Mouse (Mus musculus) spleen, adult 18-20 months (tissue): ENCODE data around the gene Scamp5.
A peak's percentile ranks its signal among the peaks of the same experiment; 100 is the strongest.
"Not testable (repeated sequence)": the region's sequence is repeated elsewhere in the genome, so short reads cannot be mapped to it uniquely, and the experiment has no call there.

Experiments
- DNase-seq, 2 experiments: peaks; one replicate each; pipeline ENCODE4 v3.0.0; 2022; ENCODE audit warnings: mixed read lengths in 2 of 2

Gene Scamp5

DNA sequence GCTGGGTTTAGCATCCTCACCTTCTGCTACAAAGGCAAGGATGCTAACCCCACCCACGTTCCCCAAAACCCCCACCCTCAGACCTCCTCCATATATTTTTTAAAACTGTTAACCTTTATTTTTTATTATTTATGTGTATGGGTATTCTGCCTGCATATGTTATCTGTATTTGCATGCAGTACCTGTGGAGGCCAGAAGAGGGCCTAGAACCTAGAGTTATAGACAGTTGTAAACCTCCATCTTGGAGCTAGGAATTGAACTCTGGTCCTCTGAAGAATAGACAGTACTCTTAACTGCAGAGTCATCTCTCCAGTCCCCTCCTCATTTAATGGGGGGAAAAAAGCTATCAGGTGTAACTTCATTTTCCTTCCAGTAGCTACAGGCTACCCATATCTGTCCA is 18.1 kb downstream of the Scamp5 start:
- no peak for DNase-seq

GRCm38 (mm10) chr9:57440620-57441019 is 27.2 kb downstream of the Scamp5 start:
- DNase-seq: no peak

DNA sequence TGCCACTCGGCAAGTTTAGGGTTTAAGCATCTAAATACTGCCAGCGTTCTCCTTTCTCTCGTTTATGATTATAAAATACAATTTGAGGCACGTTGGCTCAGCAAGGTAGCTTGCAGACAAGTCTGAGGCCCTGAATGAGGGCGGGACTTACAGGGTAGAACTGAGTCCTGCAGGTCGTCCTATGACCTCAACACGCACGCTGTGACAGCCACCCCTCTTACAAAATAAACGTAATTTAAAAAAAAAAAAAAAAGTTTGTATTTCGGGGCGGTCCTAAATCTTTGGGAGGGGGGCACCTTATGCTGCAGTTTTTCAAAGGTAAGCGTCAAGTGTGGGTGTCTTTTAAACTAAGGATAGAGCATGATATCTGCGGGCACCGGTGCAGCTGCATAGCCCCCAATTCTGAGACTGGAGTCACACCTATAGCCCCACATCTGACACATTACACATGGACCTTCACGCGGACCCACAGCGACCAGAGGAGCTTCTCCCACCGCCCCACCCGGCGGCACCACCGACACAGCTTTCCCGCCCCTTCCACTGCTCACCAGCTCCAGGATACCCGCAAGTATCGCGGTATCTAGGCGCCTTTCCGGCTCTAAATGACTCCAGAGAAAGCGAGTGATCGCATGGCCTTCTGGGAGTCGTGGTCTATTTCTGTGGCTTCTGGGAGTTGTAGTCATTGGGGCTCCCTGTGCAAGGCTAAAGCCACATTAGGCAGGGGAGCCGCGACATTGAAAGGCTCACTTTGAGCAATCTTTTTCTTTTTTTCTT is 28.2 kb downstream of the Scamp5 start, which contains the start of gene Ppcdc:
Gene Ppcdc, minus strand, starts transcription at position 603 of the 774 bp plus-strand sequence.
- DNase-seq: peak; percentile 77 to 80

GRCm38 (mm10) chr9:57439083-57439482 is 28.8 kb downstream of the Scamp5 start:
- DNase-seq: no peak

DNA sequence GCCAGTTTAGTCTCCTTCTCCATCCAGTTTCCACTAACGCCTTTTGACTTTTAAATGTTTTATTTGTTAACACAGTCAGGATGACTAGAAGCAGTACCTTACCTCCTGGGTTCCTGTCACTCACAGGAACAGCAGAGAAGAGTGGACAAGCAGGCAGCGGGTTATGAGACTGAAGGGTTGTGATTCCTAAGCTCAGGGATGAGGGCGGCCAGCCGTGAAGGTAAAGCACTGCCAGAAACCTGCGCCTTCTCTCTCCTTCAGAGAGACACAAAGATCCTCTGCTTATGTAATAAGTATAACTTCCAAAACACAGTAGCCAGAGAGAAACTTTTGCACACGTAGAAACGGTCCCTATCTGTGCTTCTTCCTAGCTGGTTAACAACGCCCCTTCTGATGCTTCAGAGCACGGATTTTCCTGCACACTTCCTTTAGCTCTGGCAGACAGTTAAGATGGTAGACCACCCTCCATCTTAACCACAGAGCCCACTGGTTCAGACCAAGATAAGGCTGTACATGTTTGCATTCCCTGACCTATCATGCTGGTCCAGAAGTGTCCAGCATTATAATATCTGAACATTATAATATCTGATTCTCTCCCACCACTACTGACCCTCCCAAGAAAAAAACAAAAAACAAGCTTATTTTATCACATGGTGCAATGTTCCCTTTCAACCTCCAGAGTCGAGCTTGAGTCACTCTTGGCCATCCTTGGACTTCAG is 29.8 kb downstream of the Scamp5 start:
- DNase-seq: no peak

DNA sequence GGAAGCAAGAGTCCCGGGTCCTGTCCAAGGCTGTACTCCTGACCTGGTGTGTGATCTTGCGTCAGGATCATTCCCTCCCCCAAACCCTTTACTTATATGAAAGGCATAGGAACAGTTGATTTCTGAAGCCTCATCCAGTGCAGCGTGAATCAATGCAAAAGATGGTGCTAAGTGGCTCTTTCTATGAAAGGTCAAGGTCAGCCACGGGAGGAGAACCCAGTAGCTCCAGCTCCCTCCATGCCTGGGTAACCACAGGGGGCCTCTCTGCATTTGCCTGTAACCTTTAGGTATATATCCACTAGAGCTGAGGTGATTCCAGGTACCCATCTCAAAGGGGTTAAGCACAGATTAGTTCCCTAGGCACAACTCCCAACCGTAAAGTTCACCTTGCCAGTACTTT is 31.7 kb downstream of the Scamp5 start:
- DNase-seq: no peak

DNA sequence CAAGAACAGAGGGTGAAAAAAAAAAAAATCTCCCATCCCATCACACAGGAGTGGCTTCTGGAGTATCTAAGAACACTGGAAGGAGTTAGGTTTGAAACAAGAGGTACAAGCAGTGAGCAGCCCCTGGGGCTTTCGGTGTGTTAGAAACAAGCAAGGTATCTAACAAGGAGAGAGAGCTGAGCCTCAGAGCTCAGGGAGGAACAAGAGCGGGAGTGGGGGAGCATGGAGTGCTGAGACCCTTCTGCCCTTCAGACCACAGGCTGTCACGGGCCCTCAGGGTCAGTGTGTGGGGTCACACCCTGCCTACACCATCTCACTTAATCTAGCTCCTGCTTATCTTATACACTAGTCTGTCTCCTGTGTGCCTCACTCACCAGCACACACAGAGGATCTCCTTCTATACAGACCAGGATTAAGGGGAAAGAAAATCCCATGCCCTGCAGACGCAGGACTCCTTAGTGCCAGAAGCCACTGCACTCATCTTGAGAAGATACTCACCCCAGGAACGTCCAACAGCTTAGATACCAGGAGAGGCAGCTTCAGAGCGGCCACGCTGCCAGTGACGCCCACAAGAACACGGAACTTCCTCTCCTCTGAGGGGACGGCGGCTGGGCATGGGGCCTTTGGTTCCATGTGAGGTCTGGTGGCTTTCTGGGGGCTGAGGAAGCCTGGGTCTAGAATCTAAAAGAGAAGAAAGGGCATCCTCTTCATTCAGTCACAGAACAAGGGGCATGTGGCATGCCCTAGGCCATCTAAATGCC is 33.3 kb downstream of the Scamp5 start:
- DNase-seq: no peak

DNA sequence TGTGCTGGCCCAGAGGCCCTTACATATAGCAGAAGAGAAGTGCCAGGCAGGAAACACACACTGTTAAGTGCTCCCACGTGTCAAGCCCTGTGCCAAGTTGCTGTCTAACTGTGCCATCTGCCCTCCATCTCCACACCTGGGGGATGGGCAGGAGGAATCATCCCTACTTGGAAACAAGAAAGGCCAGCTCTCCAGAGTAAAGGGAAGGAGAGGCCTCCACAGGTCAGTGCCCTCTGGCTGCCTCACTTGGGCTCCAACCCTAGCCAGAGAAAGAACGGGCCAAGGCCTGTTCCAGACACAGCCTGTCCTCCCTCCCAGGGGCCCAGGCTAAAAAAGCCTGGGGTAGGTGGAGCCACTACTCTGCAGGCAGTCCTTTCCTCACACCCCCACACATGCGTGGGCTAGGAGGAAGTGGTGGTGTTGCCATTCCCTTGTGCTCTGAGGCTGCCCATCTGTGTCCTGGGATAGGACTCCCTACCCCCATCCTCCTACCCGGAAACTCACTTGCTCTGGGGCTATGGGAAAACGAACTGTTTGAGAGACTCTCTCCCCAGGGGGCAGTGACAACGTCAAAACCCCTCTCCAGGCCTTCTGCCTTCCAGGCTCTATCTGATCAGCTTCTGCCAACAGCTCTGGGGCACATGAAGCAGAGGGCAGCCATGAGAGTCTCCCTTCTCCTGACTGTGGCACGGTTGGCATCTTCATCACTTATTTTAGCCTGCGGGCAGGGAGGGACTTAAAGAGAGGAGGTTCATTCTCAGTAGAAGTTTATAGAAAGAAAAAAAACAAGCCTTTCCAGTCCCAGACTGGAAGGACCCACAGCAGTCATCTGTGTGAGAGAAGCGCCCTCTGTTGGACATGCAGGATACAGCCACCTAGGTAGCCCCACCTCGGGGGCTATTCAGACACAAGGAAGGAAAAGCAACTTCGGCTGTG is 34.5 kb downstream of the Scamp5 start:
- DNase-seq: peak; percentile 67 to 74

- DNase-seq: no peak
These were observed 35.4 kb downstream of the Scamp5 start for GRCm38 (mm10) chr9:57432480-57432879.

GRCm38 (mm10) chr9:57431202-57431601 is 36.7 kb downstream of the Scamp5 start:
- DNase-seq: no peak

DNA sequence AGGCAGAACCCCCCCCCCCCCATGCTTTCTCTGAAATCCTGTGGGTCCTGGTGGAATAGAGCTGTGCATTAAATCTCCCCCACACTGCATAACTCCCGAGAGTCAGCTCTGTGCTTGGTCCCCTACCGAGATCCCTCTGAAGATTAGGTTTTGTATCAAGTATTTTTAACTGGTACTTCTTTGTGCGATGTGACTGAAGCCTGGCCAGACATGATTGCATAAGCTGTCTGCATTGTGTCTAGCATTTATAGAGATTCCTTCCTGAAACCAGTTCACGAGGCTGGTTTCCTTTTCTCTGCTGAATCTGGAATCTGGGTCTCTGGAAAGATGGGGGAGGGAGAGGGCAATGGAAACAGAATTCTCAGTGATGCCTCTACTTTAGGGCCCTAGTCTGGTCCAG is 39.5 kb downstream of the Scamp5 start:
- DNase-seq: no peak

DNA sequence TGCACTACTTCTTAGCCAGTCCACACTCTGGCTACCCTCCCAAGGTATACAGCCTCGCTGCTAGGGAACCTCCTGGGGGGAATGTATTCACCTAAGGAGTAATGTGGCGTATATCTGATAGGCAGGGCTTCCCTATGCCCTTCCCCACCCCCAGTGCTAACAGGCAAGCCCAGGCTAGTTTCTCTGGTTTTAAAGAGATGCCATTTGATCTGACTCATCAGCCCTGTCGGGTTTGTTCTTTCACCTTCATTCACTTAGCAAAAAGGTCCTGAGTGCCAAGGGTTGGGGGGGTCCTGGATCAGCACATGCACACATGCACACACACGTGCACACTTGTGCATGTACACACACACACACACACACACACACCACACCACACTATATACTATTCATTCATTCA is 39.9 kb downstream of the Scamp5 start:
- no peak for DNase-seq

DNA sequence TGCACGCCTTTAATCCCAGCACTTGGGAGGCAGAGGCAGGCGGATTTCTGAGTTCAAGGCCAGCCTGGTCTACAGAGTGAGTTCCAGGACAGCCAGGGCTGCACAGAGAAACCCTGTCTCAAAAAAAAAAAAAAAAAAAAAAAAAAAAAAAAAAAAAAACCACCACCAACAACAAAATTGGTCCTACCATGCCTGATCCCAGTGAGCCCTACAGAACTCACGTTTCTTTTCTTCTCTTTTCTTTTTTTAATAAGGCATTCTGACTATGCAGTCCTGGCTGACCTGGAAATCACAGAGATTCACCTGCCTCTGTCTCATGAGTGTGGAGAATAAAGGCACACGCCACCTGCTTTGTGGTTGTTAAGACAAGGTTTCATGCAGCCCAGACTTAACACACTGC is 40.7 kb downstream of the Scamp5 start:
- DNase-seq: not testable (repeated sequence)

- no peak for DNase-seq
These were observed 42.7 kb downstream of the Scamp5 start for GRCm38 (mm10) chr9:57425116-57425515.

- no peak for DNase-seq
These were observed 43.8 kb downstream of the Scamp5 start for GRCm38 (mm10) chr9:57424066-57424465.

- peak in 1 of 2 experiments; percentile 27 for DNase-seq
These were observed 46.2 kb downstream of the Scamp5 start for GRCm38 (mm10) chr9:57421688-57422111.

- DNase-seq: peak; percentile 67 to 83
These were observed 46.7 kb downstream of the Scamp5 start for GRCm38 (mm10) chr9:57421121-57421571.

DNA sequence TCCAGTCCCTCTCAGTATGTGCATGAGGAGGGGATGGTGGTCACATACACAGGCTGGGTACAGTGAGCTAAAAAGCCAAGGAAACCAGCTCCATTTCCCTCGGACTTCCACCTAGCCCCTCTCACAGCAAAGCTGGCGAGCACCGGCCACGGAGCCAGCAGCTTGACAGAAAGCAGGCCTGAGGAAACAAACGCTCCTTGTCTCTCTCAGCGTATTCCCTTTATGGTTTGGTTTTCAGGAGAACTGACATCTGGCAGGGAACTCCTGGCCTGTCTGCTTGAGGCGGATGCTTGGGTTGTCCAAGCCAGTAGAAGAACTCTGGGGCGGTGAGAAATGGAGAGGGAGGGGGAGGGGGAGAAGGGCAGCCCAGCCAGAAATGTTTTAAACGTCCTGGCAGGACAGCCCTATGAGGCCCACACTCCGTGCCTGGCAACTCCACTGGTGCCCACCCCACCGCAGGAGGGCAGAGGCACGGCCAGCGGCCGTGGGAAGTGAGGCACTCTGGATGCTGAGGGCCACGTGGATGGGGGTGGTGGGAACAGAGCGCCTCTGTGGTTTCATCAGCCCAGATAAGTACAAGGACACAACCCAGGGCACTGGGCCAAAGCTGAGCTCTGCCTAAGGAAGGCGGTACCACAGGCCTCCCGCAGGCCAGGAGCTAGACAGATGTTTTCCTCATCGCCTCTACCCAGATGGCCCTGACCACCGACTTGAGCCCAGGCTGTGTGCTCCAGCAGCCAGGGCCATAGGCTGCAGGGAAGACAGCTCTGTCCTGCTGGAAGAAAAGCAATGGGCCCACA is 47.3 kb downstream of the Scamp5 start:
- DNase-seq: peak; percentile 57 to 58

DNA sequence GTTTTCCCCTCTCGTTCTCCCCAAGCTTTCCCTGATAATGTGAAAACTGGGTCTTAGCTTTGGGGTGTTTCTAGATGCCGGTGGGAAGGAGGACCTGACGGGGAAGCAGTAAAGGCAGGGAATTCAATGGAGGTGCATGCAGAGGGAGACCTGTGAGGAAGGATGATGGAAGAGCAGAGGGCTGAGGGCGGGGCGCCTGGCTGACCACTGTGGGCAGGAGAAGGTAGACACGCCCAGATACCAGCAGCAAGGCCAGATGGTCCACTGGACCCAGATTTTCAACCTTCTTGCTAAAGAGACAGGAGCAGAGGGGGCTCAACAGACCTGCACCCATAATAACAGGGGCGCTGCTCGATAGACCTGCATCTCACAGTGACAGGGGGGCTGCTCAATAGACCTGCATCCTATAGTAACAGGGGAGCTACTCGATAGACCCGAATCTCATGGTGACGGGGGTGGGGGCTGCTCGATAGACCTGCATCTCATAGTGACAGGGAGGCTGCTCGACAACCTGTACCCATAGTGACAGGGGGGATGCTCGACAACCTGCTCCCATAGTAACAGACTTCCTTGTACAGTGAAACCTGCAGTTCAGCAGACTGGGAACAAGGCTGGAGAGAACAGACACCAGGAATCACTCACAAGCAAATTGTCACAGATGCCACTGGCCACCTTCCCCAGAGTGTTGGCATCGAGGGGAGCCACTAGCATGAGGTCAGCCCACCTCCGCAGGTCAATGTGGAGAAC is 48.2 kb downstream of the Scamp5 start:
- no peak for DNase-seq

DNA sequence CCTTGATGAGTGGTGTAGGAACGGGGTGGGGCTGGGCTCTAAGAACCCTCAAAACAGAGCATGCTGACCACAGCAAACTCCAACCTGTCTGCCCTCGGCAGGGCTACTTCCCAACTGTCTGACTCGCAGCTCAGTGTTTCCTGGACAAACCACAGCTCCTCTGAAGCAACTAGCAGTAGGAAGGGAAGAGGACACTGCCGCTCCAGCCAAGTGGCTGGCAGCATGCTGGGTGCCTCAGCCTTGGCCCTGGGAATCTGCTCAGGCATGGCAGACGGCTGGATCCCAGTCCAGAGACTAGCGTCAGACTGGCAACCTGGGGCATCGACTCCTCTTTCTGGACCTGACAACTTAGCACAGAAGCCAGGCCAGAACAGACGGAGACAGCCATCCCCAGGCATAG is 50.5 kb downstream of the Scamp5 start:
- DNase-seq: no peak
